Mouse (Mus musculus): ENCODE measurements around the gene 9030612E09Rik. TPM values are rescaled to one million over a fixed set of nuclear protein-coding genes. Genes with fewer than 3 reads are reported as not detected.
A peak's percentile ranks its signal among the peaks of the same experiment; 100 is the strongest.

Gene 9030612E09Rik
- total RNA-seq, 2 experiments from 2014 or later = 1.2 to 1.9 TPM

- DNase-seq (ENCODE audit: low spot score in 2 of 2) = peak in 1 of 2 experiments; percentile 42
- intact Hi-C loops (cut with DNase I) = loop anchor here (2.0 kb wide), 1 partner anchor 46 kb away; the partner anchor contains the start of gene Pdss2
Observed at GRCm38 (mm10) chr10:43175156-43175601, 675 bp downstream of the 9030612E09Rik start.

DNA sequence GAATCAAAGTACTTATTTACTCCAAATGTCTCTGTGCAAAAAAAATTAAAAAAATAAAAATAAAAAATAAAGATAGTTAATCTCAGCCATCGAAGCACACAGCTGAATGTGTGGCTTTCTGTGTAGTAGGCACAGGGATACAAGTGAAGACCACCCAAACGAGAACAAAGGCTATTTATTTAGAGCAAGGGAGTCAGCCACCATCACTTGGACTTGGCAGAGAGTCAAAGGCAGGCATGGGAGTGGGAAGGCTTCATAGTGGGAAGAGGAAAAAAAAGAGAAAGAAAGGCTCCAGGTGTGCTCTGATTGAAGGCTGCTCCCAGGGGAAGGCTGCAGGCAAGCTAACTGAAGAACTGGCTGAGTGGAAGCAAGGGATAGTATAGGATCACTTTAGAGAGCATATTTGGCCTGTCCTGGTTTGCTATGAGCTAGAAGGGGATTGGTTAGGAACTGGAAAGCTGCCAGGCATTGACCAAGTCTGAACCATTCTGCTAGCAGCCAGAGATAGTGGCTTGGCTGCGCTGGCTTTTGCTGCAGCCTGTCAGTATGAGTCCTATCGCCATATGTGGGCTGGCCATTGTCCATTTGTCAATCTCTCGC lies 5.9 kb downstream of the 9030612E09Rik start:
- intact Hi-C loops (cut with DNase I) = no loop called here

GRCm38 (mm10) chr10:43200206-43200605 lies 25.7 kb downstream of the 9030612E09Rik start:
- DNase-seq (ENCODE audit: low spot score in 2 of 2) = no peak
- intact Hi-C loops (cut with DNase I) = no loop called here

More for the DNA sequence above, 5.9 kb downstream of the 9030612E09Rik start:
- no peak for DNase-seq (ENCODE audit: low spot score in 2 of 2)

GRCm38 (mm10) chr10:43203865-43204264 lies 29.4 kb downstream of the 9030612E09Rik start:
- intact Hi-C loops (cut with DNase I) = no loop called here
- DNase-seq (ENCODE audit: low spot score in 2 of 2) = no peak

GRCm38 (mm10) chr10:43211866-43212265 lies 37.4 kb downstream of the 9030612E09Rik start:
- intact Hi-C loops (cut with DNase I) = no loop called here
- peak in 1 of 2 experiments; percentile 6 for DNase-seq (ENCODE audit: low spot score in 2 of 2)

DNA sequence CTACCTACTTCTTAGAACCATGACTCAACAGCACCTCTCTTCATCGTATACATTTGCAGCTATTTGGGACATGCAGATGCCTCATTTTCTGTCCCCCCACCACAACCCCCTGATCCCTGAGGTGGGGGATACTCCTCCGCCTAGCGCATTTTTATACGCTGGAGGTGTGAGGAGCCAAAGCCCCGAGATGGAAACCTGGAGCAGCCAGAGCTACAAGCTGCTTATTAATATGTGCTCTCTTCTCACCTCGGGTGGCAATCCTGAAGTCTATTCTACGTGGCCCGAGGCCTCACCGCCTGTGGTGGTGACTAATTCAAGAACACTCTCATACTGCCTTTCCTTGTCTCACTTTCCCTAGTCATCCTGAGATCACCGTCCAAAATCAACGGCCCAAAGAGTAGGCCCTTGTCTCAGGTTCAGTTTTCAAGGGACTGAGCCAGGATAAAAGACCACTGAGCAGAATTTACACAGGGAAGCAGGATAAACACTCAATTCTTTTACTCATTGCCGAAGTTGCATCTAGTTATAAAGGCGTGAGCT lies 42.9 kb downstream of the 9030612E09Rik start:
- DNase-seq (ENCODE audit: low spot score in 2 of 2) = no peak
- intact Hi-C loops (cut with DNase I) = no loop called here

GRCm38 (mm10) chr10:43220479-43220878 lies 46.0 kb downstream of the 9030612E09Rik start:
- DNase-seq (ENCODE audit: low spot score in 2 of 2) = no peak
- intact Hi-C loops (cut with DNase I) = loop anchor here (2.0 to 10.0 kb wide), 2 partner anchors 46 to 54 kb away; partner anchors contain the start of genes 9030612E09Rik and Sobp

- intact Hi-C loops (cut with DNase I) = loop anchor here (2.0 to 10.0 kb wide), 2 partner anchors 46 to 54 kb away; partner anchors contain the start of genes 9030612E09Rik and Sobp
Observed at GRCm38 (mm10) chr10:43220910-43221625, 46.6 kb downstream of the 9030612E09Rik start, which contains the start of gene Pdss2. Gene Pdss2, plus strand, starts transcription at chr10:43221486.

GRCm38 (mm10) chr10:43221659-43222058 lies 47.2 kb downstream of the 9030612E09Rik start:
- no peak for DNase-seq (ENCODE audit: low spot score in 2 of 2)
- intact Hi-C loops (cut with DNase I) = loop anchor here (2.0 to 10.0 kb wide), 2 partner anchors 47 to 53 kb away; partner anchors contain the start of genes 9030612E09Rik and Sobp

More at GRCm38 (mm10) chr10:43220910-43221625, 46.6 kb downstream of the 9030612E09Rik start, which contains the start of gene Pdss2:
- DNase-seq (ENCODE audit: low spot score in 2 of 2) = peak; percentile 93 to 95

- intact Hi-C loops (cut with DNase I) = loop anchor here (10.0 kb wide), 1 partner anchor 51 kb away; no protein-coding TSS in a partner anchor
- no peak for DNase-seq (ENCODE audit: low spot score in 2 of 2)
Observed at GRCm38 (mm10) chr10:43223391-43223790, 48.9 kb downstream of the 9030612E09Rik start.

Other genes with a start within 250 kb of the 9030612E09Rik start
- 10 to 100 TPM; 88.8 to 96.5 TPM for gene Sobp, start 174 bp upstream of the 9030612E09Rik start, total RNA-seq (2021)
- 10 to 100 TPM; 17.6 to 18.1 TPM for gene Pdss2, start 46.8 kb downstream of the 9030612E09Rik start, total RNA-seq (2021)